Mouse (Mus musculus): ENCODE results near the gene Hras.

The Hras gene

DNA sequence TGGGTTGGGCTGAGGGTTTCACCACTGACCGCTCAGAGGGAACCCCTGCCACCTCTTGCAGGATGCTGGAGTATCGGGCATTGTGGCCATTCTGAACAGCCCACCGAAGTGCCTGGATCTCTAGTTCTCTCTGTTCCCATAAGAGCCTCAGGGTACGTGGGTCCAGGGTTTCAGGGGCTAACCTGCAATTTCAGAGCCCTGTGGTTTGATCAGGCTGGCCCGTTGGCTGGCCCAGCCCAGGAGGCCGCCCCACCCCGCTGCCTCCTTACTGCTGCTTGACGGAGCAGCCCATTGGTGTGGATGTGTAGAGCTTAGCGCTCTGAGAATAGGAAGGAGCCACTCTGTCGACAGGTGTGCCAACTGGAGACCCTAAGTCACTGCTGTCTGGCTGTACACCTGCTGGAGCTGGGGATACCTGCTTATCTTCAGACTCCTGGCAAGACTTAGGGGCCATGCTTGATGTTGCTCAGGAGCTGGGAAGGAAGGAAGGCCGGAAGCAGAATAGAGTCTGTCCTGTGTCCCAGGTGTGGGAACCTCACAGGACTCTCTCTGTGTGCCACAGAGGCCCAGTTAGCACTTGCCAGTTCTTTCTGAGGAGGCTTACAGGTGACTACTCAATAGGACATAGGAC lies 19.9 kb upstream of the Hras start, which contains the start of gene Lmntd2:
Gene Lmntd2 (minus strand): TSS at position 476 of the 631 bp plus-strand sequence.
- no peak for DNase-seq (ENCODE audit: low read depth)

DNA sequence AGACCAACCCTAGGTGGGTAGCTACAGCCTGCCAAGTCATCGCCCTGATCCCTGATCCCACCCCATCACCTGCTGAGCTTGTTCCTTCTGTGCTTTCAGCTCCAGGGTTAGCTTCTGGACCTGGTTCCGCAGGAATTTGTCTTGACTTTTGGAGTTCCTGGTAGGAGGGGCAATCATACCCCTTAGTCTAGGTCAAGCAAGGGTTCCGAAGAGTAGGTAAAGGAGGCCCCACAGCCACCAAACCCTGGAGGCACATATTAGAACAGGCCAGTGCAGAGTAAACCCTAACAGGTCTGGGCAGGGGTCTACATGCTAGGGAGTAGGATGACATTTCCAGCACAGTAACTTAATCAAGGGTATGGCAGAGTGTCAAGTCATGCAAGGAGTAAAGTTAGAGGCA lies 19.3 kb upstream of the Hras start:
- no peak for DNase-seq (ENCODE audit: low read depth)

DNA sequence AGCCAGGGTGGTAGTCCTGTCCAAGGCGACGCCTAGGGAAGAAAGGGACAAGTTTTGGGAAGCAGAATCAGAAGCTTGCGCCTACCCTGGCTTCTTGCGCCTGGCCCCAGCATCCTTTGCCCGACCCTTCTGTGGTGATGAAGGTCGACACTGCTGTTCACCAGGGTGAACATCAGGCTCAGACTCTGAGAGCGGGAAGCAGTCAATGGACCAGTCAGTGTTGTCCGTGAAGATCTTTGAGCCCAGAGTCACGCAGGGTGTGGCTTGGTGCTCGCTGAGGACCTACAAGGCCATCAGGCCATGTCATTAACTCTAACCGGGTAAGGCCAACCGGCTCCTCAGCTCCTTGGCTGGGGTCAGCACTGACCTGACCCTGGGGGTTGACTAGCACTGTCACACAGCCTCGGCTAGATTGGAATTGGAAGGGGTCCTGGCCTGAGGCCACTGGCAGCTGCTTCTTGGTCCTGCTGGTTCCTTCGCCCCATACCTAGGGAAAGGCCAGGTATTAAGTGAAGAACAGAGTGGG lies 16.9 kb upstream of the Hras start:
- DNase-seq (ENCODE audit: low read depth) = no peak

DNA sequence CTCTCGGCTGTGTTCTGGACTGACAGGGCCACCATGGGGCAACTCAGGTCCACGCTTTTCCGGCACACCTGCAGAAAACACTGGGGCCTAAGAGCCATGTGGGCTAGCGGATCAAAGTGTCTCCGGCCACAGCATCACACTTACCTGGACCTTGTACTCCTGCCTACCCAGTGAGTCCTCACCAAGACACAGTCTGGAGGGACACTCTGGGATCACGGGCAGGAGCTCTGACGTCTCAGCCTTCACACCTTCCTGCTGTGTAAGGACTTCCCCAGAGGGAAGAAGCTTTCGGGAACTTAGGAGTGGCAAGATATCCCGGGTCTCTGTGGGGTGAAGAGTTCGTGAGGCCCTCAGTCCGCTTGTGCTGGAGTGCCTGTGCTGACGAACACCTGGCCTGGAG lies 16.3 kb upstream of the Hras start:
- no peak for DNase-seq (ENCODE audit: low read depth)

DNA sequence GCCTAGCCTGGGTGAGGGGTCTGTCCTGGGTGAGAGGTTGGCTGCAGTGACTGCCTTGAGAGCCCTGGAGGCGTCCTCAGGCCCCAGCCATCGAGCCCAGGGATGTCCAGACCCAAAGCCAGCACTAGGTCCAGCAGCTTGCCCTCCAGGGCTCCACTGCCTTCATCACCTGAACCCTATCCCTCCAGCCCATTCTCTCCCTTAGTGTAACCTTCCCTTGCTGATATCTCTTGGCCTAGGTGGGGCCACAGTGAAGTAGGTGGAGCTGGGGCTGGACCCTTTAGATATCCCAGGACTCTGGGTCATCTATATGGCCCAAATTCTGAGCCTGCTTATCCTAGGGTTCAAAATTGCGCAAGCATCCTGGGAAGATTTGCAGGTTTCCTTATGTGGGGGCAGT lies 15.7 kb upstream of the Hras start:
- DNase-seq (ENCODE audit: low read depth) = no peak

DNA sequence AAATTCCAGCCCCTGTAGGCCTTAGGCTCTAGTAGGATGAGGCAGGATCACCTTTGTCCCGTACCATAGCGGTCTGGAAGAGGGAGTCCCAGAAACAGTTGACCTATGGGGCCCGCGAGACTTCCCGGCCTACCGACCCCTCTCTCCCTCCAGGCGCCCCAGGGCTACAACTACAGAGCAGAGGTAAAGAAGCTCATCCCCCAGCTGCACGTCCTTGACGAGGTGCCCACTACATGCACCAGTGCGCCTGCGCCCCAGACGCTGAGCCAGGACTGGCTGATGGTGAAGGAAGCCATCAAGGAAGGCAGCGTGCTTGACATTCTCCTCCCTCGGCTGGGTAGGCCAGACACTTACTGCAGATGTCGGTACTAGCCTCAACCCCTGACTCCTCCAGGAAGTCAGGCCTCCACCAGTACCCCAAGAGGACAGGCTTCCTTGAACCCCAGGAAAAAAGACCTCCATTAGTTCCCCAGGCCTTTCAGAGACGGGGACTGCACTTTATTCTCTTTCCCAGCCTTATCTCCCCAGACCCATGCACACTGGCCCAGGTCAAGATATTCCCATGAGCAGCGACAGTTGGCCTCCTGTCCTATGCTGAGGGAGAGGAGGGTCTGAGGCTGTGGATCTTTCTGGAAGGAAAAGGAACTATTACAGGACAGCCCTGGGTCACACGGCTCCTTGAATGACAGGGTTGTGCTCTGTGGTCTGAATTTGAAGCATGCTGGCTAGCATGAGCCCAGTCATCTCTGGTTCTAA lies 12.6 kb upstream of the Hras start:
- no peak for DNase-seq (ENCODE audit: low read depth)

DNA sequence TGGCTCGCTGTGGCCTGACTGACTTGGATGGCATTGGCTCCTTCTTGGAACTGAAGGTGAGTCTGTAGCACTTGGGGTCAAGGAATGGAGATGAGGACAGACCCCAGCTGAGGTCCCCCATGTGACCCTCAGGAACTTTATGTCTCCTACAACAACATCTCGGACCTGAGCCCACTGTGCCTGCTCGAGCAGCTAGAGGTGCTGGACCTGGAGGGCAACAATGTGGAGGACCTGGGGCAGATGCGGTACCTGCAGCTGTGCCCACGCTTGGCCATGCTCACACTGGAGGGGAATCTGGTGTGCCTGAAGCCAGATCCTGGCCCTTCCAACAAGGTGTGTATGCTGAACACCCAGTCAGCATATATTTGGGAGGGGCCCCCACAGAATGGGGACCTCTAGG lies 11.7 kb upstream of the Hras start:
- no peak for DNase-seq (ENCODE audit: low read depth)

DNA sequence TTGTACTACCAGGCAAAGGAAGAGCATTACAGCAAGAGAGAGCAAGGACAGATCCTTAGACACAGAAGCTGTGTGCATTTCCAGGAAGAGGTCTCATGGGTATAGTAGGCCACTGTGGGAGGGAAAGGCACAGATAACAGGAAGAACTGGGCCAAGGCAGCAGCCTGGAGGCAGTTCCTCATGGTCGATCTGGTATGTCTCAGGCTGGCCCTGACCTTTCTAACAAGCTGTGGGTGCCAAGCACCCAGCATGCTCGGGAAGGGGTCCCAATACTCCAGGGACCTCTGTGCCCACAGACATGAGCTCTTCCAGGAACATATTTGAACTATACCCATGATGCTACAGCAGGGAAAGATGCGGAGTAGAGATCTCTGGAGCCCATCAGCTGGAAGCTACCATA lies 10.7 kb upstream of the Hras start:
- DNase-seq (ENCODE audit: low read depth) = no peak

DNA sequence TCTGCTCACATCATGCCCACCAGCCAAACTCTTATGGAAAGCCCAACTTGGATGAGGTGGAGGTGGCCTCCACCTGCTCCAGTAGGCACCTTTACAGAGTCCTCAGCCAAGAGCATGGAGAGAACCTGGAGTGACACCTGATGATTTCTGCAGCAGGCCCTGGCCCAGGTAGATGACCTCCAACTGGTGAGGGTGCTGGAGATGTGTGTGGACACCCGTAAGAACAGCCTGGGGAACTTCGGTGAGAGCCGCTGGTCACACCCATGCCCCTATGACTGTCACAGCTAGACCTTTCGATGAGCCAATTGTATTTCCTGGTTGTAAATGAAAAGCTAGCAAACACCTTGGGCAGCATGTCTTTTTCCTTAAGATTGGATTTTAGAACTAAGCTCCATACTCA lies 4.3 kb upstream of the Hras start:
- no peak for DNase-seq (ENCODE audit: low read depth)

DNA sequence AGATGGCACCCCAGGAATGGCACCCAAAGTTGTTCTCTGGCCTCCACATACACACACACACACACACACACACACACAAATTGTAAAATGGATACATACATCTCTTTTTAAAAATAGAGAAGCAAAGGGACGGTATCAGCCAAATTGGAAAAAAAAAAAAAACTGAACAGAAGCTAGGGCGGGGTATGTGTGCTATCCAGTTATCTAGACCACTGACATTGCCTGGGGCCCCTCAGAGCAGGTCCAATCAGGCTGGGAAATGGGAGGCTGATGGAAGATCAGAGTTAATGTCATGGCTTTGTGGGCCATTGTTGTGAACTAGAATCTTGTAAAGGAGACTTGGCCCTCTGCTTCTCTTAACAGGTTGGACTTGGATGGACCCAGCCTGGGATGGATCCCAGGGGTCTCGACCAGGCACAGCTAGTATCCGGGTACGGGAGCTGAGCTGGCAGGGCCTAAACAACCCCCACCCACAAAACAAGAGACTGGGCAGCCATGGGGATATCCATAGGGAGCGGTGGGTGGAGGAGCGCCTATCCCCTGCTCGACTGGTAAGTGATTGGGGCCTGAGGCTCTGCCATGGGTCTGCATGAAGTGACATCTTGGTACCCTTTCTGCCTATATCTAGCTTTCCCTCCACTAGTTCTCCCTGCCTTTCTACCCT lies 2.9 kb upstream of the Hras start:
- no peak for DNase-seq (ENCODE audit: low read depth)

DNA sequence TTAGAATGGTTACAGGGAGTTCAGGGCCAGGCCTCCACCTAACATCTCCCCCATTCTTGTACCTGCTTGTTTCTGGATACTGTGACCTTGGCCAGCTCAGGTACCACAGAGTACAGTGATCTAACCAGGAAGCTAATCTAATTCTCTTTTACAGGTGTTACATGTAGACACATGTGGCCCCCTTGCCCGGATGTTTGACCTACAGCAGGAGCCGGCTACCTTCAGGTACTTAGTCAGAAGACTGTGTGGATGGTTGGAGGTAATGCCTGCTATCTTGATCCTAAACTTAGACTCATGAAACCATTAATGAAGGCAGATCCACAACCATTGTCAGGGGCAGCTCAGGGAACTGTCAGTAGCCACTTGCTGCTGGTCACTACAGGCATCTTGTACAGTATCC lies 1.9 kb upstream of the Hras start:
- no peak for DNase-seq (ENCODE audit: low read depth)

DNA sequence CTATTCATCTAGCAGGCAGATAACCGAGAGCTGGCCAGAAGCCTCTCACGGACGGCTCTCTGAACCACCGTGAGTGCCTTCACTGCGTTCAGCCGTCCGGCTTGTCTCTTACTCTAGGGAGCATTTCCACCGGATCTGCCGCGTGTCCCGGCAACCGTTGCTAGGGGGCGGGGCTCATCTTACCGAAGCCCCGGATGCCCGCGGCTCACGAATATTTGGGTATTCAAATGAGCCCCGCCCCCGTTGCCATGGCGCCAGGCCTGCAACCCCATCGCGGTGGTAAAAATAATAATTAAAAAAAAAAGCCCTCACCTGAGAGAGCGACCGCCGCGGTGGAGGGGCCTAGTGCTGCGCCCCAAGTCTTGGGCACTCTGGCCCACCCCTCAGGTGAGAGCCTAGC lies 1.0 kb upstream of the Hras start:
- DNase-seq (ENCODE audit: low read depth) = peak; percentile 83

DNA sequence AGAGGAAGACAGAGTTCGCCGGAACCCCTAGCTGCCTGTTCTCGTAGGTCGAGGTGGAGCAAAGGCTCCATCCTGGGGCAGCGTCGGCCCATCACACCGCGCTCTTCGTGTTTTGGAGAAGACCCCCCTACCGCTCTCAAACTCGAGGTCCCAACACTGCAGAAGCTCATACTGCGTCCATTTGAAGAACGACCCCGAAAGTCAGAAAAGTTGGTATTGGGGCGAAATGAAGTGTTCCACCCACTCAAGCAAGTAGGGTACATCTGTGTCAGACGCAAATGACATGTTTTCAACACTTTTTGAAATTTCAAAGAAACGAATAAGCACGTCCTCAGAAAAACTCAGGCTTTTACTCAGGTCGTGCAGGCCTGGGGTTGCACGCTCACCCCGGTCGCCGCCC lies 604 bp upstream of the Hras start:
- no peak for DNase-seq (ENCODE audit: low read depth)

DNA sequence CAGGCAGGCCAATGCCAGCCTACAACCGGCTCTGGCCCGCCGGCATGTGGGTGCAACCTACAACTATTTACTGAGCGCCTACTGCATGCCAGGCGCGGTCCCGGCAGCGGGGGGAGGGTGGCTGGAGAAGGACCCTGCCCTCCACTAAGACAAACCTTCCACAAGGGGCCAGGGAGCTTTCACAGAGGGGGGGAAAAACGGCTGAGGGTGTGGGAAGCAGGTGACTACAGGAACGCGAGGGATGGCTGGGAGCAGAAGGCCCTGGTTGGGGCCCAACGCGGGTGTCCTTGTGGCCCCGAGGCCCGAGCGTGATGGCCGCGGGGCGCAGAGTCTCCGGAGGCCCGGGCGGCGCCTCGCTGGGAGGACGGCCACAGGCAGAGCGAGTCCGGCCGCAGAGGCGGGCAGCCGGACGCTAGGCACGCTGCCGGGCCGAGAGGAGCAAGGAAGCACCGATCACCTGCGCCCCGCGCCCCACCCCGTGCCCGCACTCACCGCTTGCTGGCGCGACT lies 403 bp downstream of the Hras start:
- DNase-seq (ENCODE audit: low read depth) = no peak

DNA sequence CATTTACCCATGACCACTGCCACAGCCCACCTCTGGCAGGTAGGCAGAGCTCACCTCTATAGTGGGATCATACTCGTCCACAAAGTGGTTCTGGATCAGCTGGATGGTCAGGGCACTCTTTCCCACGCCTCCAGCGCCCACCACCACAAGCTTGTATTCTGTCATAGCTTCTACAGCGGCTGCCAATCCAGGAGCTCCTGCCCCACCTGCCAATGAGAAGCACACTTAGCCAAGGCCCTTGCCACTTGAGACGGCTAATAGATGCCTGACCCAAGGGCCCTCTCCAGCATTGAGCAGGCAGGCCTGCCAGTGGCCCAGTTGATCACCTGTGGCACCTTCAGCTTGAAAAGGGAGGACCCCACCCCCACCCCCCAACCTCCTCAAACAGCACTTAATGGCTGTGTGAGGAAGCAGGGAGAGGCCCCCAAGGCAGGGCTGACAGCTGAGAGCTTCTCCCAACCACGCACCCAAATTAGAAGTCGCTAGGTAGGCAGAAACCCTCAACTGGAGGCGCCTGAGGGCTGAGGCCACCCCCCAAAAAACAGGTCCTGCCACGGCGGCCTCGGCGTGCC lies 943 bp downstream of the Hras start:
- no peak for DNase-seq (ENCODE audit: low read depth)

DNA sequence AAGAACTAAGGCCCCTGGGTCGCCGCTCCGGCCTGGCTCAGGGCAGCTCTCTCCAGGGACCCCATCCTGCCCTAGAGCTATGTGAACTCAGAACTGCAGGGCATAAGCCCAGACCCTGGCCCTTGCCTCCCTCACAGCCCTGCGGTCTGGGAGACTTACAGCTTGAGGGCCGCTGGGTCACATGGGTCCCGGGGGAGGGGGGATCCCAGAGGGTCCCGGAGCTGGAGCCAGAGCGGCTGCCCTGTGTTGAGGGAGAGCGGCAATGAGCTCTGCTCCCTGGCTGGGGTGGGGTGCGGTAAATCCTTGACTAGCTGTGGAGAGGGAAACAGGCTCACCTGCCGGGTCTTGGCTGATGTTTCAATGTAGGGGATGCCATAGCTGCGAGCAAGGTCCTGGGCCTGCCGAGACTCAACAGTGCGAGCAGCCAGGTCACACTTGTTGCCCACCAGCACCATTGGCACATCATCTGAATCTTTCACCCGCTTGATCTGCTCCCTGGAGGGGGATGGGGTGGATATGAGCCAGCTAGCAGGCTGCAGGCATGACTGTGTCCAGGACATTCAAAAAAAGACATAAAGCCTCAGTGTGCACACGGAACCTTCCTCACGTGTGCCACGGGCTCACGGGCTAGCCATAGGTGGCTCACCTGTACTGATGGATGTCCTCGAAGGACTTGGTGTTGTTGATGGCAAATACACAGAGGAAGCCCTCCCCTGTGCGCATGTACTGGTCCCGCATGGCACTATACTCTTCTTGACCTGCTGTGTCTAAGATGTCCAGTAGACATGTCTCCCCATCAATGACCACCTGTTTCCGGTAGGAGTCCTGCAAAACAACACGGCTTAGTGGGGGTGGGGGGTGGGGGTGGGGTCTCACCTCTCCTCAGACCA lies 1.8 kb downstream of the Hras start:
- DNase-seq (ENCODE audit: low read depth) = no peak

DNA sequence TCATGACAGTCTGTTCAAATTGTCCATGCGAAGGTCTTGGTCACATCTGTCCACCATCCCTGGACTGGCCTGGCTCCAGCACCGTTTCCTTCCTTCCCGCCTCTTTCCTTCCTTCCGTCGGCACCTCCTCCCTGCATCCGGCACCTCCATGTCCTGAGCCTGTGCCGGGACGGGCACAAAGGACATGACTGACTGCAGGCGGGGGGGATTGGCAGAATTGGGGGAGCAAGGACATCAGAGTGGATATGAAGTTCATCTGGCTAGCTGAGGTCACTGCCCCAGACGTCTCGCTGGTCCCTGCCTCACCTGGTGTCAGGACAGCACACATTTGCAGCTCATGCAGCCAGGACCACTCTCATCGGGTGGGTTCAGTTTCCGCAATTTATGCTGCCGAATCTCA lies 2.8 kb downstream of the Hras start:
- DNase-seq (ENCODE audit: low read depth) = no peak

DNA sequence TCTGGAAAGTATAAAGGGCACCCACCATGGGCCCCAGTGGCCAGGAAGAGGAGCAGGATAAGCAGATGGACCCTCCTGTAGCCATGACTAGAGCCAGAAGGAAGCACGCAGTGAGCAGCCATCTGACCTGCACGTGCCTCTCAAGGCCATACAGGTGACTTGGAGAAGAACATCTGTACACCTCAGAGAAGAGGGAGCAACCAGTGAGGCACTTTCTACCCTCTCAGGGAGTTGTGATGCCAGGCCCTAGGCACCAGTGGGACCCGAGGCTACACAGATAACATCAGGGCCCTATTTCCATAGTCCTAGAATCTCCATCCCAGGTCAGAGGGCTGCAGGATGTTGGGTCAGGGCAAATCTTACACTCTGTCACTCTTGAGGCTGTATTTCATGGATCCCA lies 3.6 kb downstream of the Hras start:
- DNase-seq (ENCODE audit: low read depth) = no peak

DNA sequence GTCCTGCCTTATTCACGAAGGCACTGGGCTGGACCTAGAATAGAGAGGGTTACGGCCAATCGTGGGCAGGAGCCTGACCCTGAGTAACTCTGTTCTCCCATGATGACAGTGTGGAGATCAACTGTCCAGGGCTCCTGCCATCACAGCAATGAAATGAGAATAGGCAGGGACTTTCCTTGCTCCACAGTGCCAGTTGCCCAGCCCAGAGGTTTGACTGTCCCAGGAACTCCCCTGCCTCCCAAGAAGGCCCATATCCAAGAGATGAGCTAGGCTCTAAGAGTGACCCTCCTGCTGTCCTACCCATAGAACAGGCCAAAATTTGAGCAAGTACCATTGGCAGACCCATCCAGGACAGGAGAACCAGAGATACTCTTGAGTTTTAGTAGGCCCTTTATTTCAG lies 5.1 kb downstream of the Hras start:
- no peak for DNase-seq (ENCODE audit: low read depth)

DNA sequence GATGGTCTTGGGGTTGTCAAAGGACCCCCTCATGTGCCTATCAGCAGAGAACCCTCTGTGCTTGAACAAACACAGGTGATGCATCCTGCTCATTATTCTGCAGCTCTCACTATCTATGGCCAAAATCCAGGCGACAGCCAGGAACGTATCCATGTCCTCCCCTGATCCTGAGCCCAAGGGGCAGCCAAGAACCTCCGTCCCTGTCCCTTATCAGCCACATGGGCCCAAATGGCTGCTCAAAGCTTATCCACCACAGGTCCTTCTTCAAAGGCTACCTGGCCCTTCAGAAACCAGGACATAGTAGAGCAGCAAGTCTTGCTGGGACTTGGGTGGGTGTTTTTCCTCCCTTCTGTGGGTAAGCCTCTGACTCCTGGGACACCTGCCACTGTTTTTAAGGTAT lies 5.6 kb downstream of the Hras start:
- DNase-seq (ENCODE audit: low read depth) = no peak

DNA sequence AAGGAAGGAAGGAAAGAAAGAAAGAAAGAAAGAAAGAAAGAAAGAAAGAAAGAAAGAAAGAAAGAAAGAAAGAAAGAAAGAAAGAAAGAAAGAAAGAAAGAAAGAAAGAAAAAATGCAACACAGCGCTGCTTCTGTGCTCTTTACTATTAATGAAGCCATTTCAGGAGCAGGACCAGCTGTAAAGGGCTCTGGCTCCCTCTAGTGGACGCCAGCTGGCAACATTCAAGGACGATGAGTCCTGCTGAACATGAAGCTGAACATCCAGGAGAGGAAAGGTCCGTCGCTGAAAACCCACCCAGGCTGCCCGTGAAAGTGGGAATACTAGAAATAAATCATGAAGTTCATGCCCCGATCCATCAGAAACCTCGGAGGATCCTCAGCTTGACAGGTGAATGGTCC lies 17.6 kb downstream of the Hras start:
- DNase-seq (ENCODE audit: low read depth) = peak; percentile 87

DNA sequence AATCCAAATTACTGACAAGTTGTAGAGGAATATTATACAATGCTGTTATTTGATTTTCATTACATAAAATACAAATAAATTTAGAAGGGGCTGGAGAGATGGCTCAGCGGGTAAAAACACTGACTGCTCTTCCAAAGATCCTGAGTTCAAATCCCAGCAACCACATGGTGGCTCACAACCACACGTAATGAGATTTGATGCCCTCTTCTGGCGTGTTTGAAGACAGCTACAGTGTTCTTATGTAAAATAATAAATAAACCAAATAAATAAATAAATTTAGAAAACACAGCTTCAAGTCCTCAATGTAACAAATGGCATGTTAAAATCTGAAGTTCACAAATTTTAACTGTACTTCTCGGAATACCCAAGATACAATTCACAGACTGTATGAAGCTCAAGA lies 18.7 kb downstream of the Hras start:
- DNase-seq (ENCODE audit: low read depth) = no peak

All from c-Kit-positive CD71-negative TER-119-negative erythroid progenitor cells, embryonic 14.5 days (primary cell).